Mouse (Mus musculus) hindbrain, embryonic 10.5 days (tissue): ENCODE results near the gene Gm28510. TPM values are rescaled to one million over a fixed set of nuclear protein-coding genes. Genes with fewer than 3 reads are reported as not detected.
"Not testable (repeated sequence)": the region's sequence is repeated elsewhere in the genome, so short reads cannot be mapped to it uniquely, and the experiment has no call there.

Source experiments
- DNase-seq: peaks from one replicate; pipeline ENCODE4 v3.0.0-alpha.2; 2017; ENCODE audit warnings: low spot score
- H3K27ac ChIP-seq: fragments of 300-500 bp; sonication (generic); 2 replicates; pipeline ENCODE4 v1.5.1; 2016; ENCODE audit warnings: mild to moderate bottlenecking, moderate library complexity
- H3K27me3 ChIP-seq: fragments of 300-500 bp; sonication (generic); 2 replicates; pipeline ENCODE4 v1.6.1; 2016; ENCODE audit warnings: mild to moderate bottlenecking; ENCODE audit not compliant: poor library complexity, insufficient read depth, severe bottlenecking
- H3K36me3 ChIP-seq: fragments of 300-500 bp; sonication (generic); 2 replicates; pipeline ENCODE4 v1.6.1; 2016; ENCODE audit warnings: mild to moderate bottlenecking, moderate library complexity
- H3K4me1 ChIP-seq: fragments of 300-500 bp; sonication (generic); replicated peaks from 2 replicates; pipeline ENCODE4 v1.6.1; 2016; ENCODE audit warnings: mild to moderate bottlenecking
- H3K4me3 ChIP-seq: fragments of 300-500 bp; sonication (generic); 2 replicates; pipeline ENCODE4 v1.5.1; 2016; ENCODE audit warnings: mild to moderate bottlenecking, moderate library complexity
- H3K9me3 ChIP-seq: fragments of 300-500 bp; sonication (generic); 2 replicates; pipeline ENCODE4 v1.6.1; 2016; ENCODE audit warnings: mild to moderate bottlenecking, moderate library complexity
- WGBS: fragments of 180-500 bp; shearing (Covaris S2); methylation state at CpG from one replicate; pipeline ENCODE4 v1.1.7; 2016; 5-methylcytosine and 5-hydroxymethylcytosine counted together
- polyA plus RNA-seq: library from polyadenylated mRNA; unstranded; fragments of >200 nt; fragmentation: Nextera tagmentation; extraction: Ambion mirVana; gene quantifications from 2 replicates; pipeline ENCODE4 v1.2.1, GENCODE M21; 2016

The Gm28510 gene
- polyA plus RNA-seq, result not detected in 2 replicates

DNA sequence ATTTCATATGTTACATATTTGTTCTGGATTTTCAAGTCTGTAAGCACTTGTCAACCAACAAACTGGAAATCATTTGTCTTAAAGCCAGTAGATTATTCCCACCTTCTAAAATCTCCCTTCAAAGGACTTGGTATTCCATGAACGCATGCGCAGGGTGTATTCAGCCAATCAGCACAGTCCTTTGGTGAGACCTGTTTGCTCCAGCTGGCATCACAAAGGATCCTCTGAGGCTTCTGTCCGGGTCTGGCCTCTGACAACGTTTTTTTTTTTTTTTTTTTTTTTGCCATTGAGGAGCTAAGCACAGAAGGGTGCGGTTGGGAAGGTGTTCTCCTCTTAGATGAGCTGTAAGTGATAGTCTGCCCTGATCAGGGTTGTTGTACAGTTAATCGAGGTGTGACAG, at the start of gene Gm28510:
Gene Gm28510 (plus strand): TSS at position 301 of the 400 bp plus-strand sequence.
- WGBS, result no CpG with 5 or more reads among the region's 6 CpGs

More for the DNA sequence above, at the start of gene Gm28510:
- H3K4me1 ChIP-seq, H3K27ac ChIP-seq, H3K27me3 ChIP-seq, DNase-seq, H3K36me3 ChIP-seq, H3K9me3 ChIP-seq, H3K4me3 ChIP-seq: not testable (repeated sequence)

Other genes with a start within 250 kb of the Gm28510 start
- gene Gm20834, start 88.1 kb upstream of the Gm28510 start, polyA plus RNA-seq, result not detected in 2 replicates
- gene Gm20737, start 123.3 kb downstream of the Gm28510 start, polyA plus RNA-seq, result not detected in 2 replicates
- gene Gm21775, start 140.7 kb downstream of the Gm28510 start, polyA plus RNA-seq, result not detected in 2 replicates
- not detected in 2 replicates for gene Gm21900, start 203.6 kb downstream of the Gm28510 start, polyA plus RNA-seq